ENCODE assay signal across 8 mouse cellular contexts in genomic region chr17:47140969-47141842, GRCm38 (mm10).
DNase-seq lines count a peak whose midpoint lies in the region.

No protein-coding gene starts in this region.

- peak; percentile 66 for DNase-seq in MEL-GATA-1-ER (ENCODE audit: extremely low read depth, low read depth)
- peak; percentile 76 for DNase-seq in brain, embryonic 18.5 days (ENCODE audit: low read depth, low spot score)
- DNase-seq in forelimb bud, embryonic 11.5 days (ENCODE audit: low read depth, low spot score), result peak; percentile 83
- peak; percentile 85 for DNase-seq in hindbrain, embryonic 10.5 days (ENCODE audit: low spot score)
- DNase-seq in layer of hippocampus, postnatal 14 days (ENCODE audit: low spot score in 2 of 2), result peak; percentile 69 to 71
- peak; percentile 54 for DNase-seq in lung, postnatal 14 days
- peak; percentile 74 for DNase-seq in retina, embryonic 14.5 days (ENCODE audit: low spot score)
- peak; percentile 87 for DNase-seq in yolk sac, embryonic 10.5 days (ENCODE audit: low spot score)

- under 1% methylated on average over 35 of the region's 35 CpGs for WGBS in hindbrain, embryonic 10.5 days

- H3K27me3 ChIP-seq in hindbrain, embryonic 10.5 days (ENCODE audit: insufficient read depth, poor library complexity, severe bottlenecking), result peaks cover 9% of the 10 kb centered on the region; the same call in 1 of the 2 replicates

- H3K4me3 ChIP-seq in hindbrain, embryonic 10.5 days, result peak overlapping the region; percentile 67

- peaks cover 8% of the 10 kb centered on the region; the same call in 1 of the 2 replicates for H3K36me3 ChIP-seq in hindbrain, embryonic 10.5 days

- H3K4me1 ChIP-seq in hindbrain, embryonic 10.5 days (replicated peaks), result peaks cover 44% of the 10 kb centered on the region

- H3K27ac ChIP-seq in hindbrain, embryonic 10.5 days, result peak overlapping the region; percentile 99

- no peaks in the 10 kb centered on the region for H3K9me3 ChIP-seq in hindbrain, embryonic 10.5 days

Comparison
In these comparisons a context has a peak if more than half of its experiments do, and no peak if none do; other contexts are left out.
1. Peak in every context shown above with its lines: DNase-seq, H3K4me3 ChIP-seq and H3K27ac ChIP-seq.